Mouse (Mus musculus): ENCODE data around the gene Nhlrc3.
A peak's percentile ranks its signal among the peaks of the same experiment; 100 is the strongest.

- 0 out of 2 replicates have a peak, but pooled peaks have one; percentile 3 for TF ChIP-seq CTCF (IDR thresholded peaks at IDR 0.05)
- no peak for TF ChIP-seq EP300 (IDR thresholded peaks at IDR 0.05; ENCODE audit: insufficient read depth, low read depth, low read length)
Measured at GRCm38 (mm10) chr3:53434610-53435009, 28.5 kb downstream of the Nhlrc3 start.

Measured in heart, adult 2 months (tissue).